Mouse (Mus musculus) liver, adult 2 months (tissue): ENCODE data around the gene Mapk8ip3.

Source experiments
- CTCF ChIP-seq: fragments of 200-500 bp; IDR thresholded peaks from 2 replicates; pipeline ENCODE4 v1.5.1; 2011; ENCODE audit warnings: low read depth, low read length, control low read depth
- POLR2A ChIP-seq: fragments of 200-500 bp; IDR thresholded peaks from 2 replicates; pipeline ENCODE4 v1.6.1; 2011; ENCODE audit warnings: low read length, control low read depth; ENCODE audit not compliant: insufficient read depth; ENCODE audit errors: extremely low read depth

- TF ChIP-seq CTCF (no peak), POLR2A (no peak)
Observed at GRCm38 (mm10) chr17:24929506-24929905, 7.3 kb downstream of the Mapk8ip3 start.
